Mouse (Mus musculus) hindbrain, embryonic 14.5 days (tissue): Measurements from ENCODE around the gene Rpl36al. TPM values are rescaled to one million over a fixed set of nuclear protein-coding genes. Genes with fewer than 3 reads are reported as not detected.
A peak's percentile ranks its signal among the peaks of the same experiment; 100 is the strongest.

ENCODE experiments used
- ATAC-seq: fragments of 200-750 bp; cut with Nextera tagmentation; 2 replicates; pipeline ENCODE4 v1.8.0; 2017; ENCODE audit warnings: moderate number of reproducible peaks, mild to moderate bottlenecking, moderate TSS enrichment, moderate library complexity; ENCODE audit not compliant: low FRiP score
- DNase-seq: peaks from one replicate; pipeline ENCODE4 v3.0.0-alpha.2; 2015; ENCODE audit warnings: low spot score
- H3K27ac ChIP-seq: fragments of 300-500 bp; sonication (generic); 2 replicates; pipeline ENCODE4 v1.5.1; 2014; ENCODE audit warnings: mild to moderate bottlenecking, moderate library complexity
- H3K27me3 ChIP-seq: fragments of 300-500 bp; sonication (generic); 2 replicates; pipeline ENCODE4 v1.6.1; 2014; ENCODE audit warnings: mild to moderate bottlenecking, low read length, mixed read lengths; ENCODE audit not compliant: control insufficient read depth, insufficient read depth
- H3K36me3 ChIP-seq: fragments of 300-500 bp; sonication (generic); replicated peaks from 2 replicates; pipeline ENCODE4 v1.6.1; 2014; ENCODE audit not compliant: control insufficient read depth, insufficient read depth
- H3K4me1 ChIP-seq: fragments of 300-500 bp; sonication (generic); replicated peaks from 2 replicates; pipeline ENCODE4 v1.6.1; 2014; ENCODE audit warnings: antibody characterized with exemption, low read length, mixed read lengths; ENCODE audit not compliant: control insufficient read depth, insufficient read depth
- H3K4me2 ChIP-seq: fragments of 300-500 bp; sonication (generic); replicated peaks from 2 replicates; pipeline ENCODE4 v1.6.1; 2014; ENCODE audit warnings: mild to moderate bottlenecking, moderate library complexity
- H3K4me3 ChIP-seq: fragments of 300-500 bp; sonication (generic); replicated peaks from 2 replicates; pipeline ENCODE4 v1.5.1; 2014; ENCODE audit warnings: mild to moderate bottlenecking, low read length
- H3K9ac ChIP-seq: fragments of 300-500 bp; sonication (generic); 2 replicates; pipeline ENCODE4 v1.6.1; 2014
- H3K9me3 ChIP-seq: fragments of 300-500 bp; sonication (generic); 2 replicates; pipeline ENCODE4 v1.6.1; 2016; ENCODE audit warnings: low read length; ENCODE audit not compliant: control insufficient read depth
- WGBS: fragments of 180-500 bp; shearing (Covaris S2); extraction: QIAGEN DNeasy Blood & Tissue Kit; methylation state at CpG from one replicate; pipeline ENCODE4 v1.1.7; 2014; 5-methylcytosine and 5-hydroxymethylcytosine counted together
- microRNA-seq: library from miRNA; unstranded; fragments of <30 nt; microRNA quantifications from one replicate; pipeline ENCODE4, GENCODE M21; 2016
- polyA plus RNA-seq: library from polyadenylated mRNA; unstranded; fragments of >200 nt; fragmentation: Nextera tagmentation; extraction: Ambion mirVana; gene quantifications from 2 replicates; pipeline ENCODE4 v1.2.1, GENCODE M21; 2014

The Rpl36al gene
- polyA plus RNA-seq, 1 experiment from 2014 or later, result 438 TPM

GRCm38 (mm10) chr12:69155923-69156322 lies 28.0 kb downstream of the Rpl36al start:
- H3K4me2 ChIP-seq, result no peak overlapping the region
- no peaks in the 10 kb centered on the region for H3K9me3 ChIP-seq
- H3K27ac ChIP-seq, result no peak overlapping the region
- no peak overlapping the region for H3K9ac ChIP-seq
- WGBS, result 90% methylated on average over 2 of the region's 2 CpGs
- DNase-seq (no peak), ATAC-seq (no peak)
- no peak overlapping the region for H3K4me3 ChIP-seq
- H3K4me1 ChIP-seq, result peaks cover 8% of the 10 kb centered on the region
- peaks cover 26% of the 10 kb centered on the region for H3K36me3 ChIP-seq
- H3K27me3 ChIP-seq, result no peaks in the 10 kb centered on the region

GRCm38 (mm10) chr12:69150049-69150448 lies 33.8 kb downstream of the Rpl36al start:
- Histone ChIP-seq H3K4me1 (no peaks in the 10 kb centered on the region), H3K27ac (0 out of 2 replicates have a peak overlapping the region, but pooled peaks have one; percentile 24), H3K4me2 (peak overlapping the region; percentile 11; the same call in 1 of the 2 replicates), H3K36me3 (no peaks in the 10 kb centered on the region), H3K4me3 (no peak overlapping the region), H3K27me3 (no peaks in the 10 kb centered on the region), H3K9ac (no peak overlapping the region), H3K9me3 (no peaks in the 10 kb centered on the region)
- DNase-seq (no peak), ATAC-seq (no peak)
- 67% methylated on average over 13 of the region's 13 CpGs for WGBS

- Histone ChIP-seq H3K27me3 (no peaks in the 10 kb centered on the region), H3K4me1 (no peaks in the 10 kb centered on the region), H3K4me3 (no peak overlapping the region), H3K27ac (no peak overlapping the region), H3K36me3 (no peaks in the 10 kb centered on the region), H3K4me2 (no peak overlapping the region), H3K9me3 (no peaks in the 10 kb centered on the region), H3K9ac (no peak overlapping the region)
- ATAC-seq (no peak), DNase-seq (no peak)
- WGBS, result 98% methylated on average over 5 of the region's 5 CpGs
Observed at GRCm38 (mm10) chr12:69147166-69147735, 36.6 kb downstream of the Rpl36al start.

- ATAC-seq, result no peak
- H3K27ac ChIP-seq, result no peak overlapping the region
- no peaks in the 10 kb centered on the region for H3K4me1 ChIP-seq
- 70% methylated on average over 6 of the region's 6 CpGs for WGBS
- no peak overlapping the region for H3K4me3 ChIP-seq
- no peaks in the 10 kb centered on the region for H3K9me3 ChIP-seq
- no peaks in the 10 kb centered on the region for H3K36me3 ChIP-seq
- DNase-seq, result no peak
- no peaks in the 10 kb centered on the region for H3K27me3 ChIP-seq
- no peak overlapping the region for H3K9ac ChIP-seq
- H3K4me2 ChIP-seq, result no peak overlapping the region
Observed at GRCm38 (mm10) chr12:69143460-69143859, 40.4 kb downstream of the Rpl36al start.

GRCm38 (mm10) chr12:69139841-69140240 lies 44.0 kb downstream of the Rpl36al start:
- no peaks in the 10 kb centered on the region for H3K9me3 ChIP-seq
- H3K4me3 ChIP-seq, result no peak overlapping the region
- WGBS, result 89% methylated on average over 7 of the region's 7 CpGs
- ATAC-seq (no peak), DNase-seq (no peak)
- H3K9ac ChIP-seq, result no peak overlapping the region
- H3K27ac ChIP-seq, result no peak overlapping the region
- H3K4me1 ChIP-seq, result no peaks in the 10 kb centered on the region
- H3K4me2 ChIP-seq, result no peak overlapping the region
- H3K27me3 ChIP-seq, result no peaks in the 10 kb centered on the region
- H3K36me3 ChIP-seq, result no peaks in the 10 kb centered on the region

- Histone ChIP-seq H3K36me3 (no peaks in the 10 kb centered on the region), H3K4me1 (no peaks in the 10 kb centered on the region), H3K4me3 (no peak overlapping the region), H3K9ac (no peak overlapping the region), H3K9me3 (no peaks in the 10 kb centered on the region), H3K27ac (no peak overlapping the region), H3K4me2 (no peak overlapping the region), H3K27me3 (no peaks in the 10 kb centered on the region)
- DNase-seq (no peak), ATAC-seq (no peak)
- WGBS, result 87% methylated on average over 3 of the region's 3 CpGs
Observed at GRCm38 (mm10) chr12:69139201-69139600, 44.7 kb downstream of the Rpl36al start.

Small RNA genes within 50 kb of the gene (microRNA-seq; reads per million reads assigned to microRNA genes)
- gene Gm47287 (not detected), gene Gm47295 (0.48 reads per million)

Other genes starting within 250 kb of the Rpl36al start
- gene Rps29, start 24.9 kb downstream of the Rpl36al start, polyA plus RNA-seq, result 1,041 and 1,286 TPM in 2 replicates
- 2.2 and 4.7 TPM in 2 replicates for gene Lrr1, start 15.3 kb downstream of the Rpl36al start, polyA plus RNA-seq
- 41.1 and 45.4 TPM in 2 replicates for gene Mgat2, start 74 bp upstream of the Rpl36al start, polyA plus RNA-seq
- gene Gm49383, start 13.0 kb upstream of the Rpl36al start, polyA plus RNA-seq, result 12.7 and 15.3 TPM in 2 replicates
- gene Dnaaf2, start 14.3 kb upstream of the Rpl36al start, polyA plus RNA-seq, result 5.7 and 7.0 TPM in 2 replicates
- gene Gm49384, start 20.2 kb upstream of the Rpl36al start, polyA plus RNA-seq, result 10.4 and 12.5 TPM in 2 replicates
- 4.2 and 4.5 TPM in 2 replicates for gene Pole2, start 44.1 kb upstream of the Rpl36al start, polyA plus RNA-seq
- 13.7 and 17.2 TPM in 2 replicates for gene Klhdc1, start 57.1 kb upstream of the Rpl36al start, polyA plus RNA-seq
- gene Klhdc2, start 112.6 kb upstream of the Rpl36al start, polyA plus RNA-seq, result 286 TPM in 2 replicates
- gene Nemf, start 173.1 kb upstream of the Rpl36al start, polyA plus RNA-seq, result 77.2 and 80.9 TPM in 2 replicates
- 34.5 and 36.5 TPM in 2 replicates for gene Arf6, start 188.1 kb upstream of the Rpl36al start, polyA plus RNA-seq
- 1.4 and 1.7 TPM in 2 replicates for gene Gm9887, start 188.4 kb upstream of the Rpl36al start, polyA plus RNA-seq